Mouse (Mus musculus): Measurements from ENCODE around the gene Kpnb1. TPM values are rescaled to one million over a fixed set of nuclear protein-coding genes. Genes with fewer than 3 reads are reported as not detected.

Gene Kpnb1
- polyA plus RNA-seq, 2 experiments: 71.8 to 145 TPM

DNA sequence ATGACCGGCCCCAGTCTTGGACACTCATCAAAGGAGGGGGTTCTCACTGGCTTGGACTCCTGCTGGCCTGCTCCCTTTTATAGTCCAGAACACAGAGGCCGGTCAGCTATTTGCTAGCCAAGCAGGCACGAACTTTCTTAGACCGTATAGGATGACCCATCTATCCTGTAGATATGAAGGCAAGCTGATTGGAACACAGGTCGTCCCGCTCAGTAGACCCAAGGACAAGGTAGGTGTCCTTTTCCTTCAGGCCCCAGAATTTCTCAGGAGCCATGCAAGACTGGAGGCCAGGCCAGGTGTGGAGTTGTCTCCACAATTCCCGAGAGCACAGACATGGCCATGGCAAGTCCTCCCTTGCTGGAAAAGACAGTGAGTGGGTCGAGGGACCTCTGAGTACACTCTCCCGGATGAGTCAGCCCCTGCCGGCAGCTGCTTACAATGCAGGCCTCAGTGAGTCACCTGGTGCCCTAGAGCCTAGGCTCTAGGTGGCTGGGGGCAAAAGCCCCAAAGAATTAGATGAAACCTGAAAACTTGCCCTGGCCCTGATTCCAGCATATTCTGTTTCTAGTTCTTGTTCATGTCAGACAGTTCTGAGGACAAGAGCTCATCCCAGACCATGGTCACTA, 34.9 kb downstream of the Kpnb1 start:
- Histone ChIP-seq H3K9ac (ENCODE audit: low read depth, low read length, severe bottlenecking) (peak overlapping the region; percentile 0; the same call in 1 of the 2 replicates), H3K4me3 (replicated peaks; ENCODE audit: low read length) (no peak overlapping the region), H3K9me3 (ENCODE audit: control insufficient read depth, low read length) (no peaks in the 10 kb centered on the region), H3K4me1 (ENCODE audit: control insufficient read depth, insufficient read depth, low read length) (peaks cover 26% of the 10 kb centered on the region), H3K27me3 (ENCODE audit: control insufficient read depth, insufficient read depth, low read length) (no peaks in the 10 kb centered on the region), H3K4me2 (replicated peaks; ENCODE audit: low read depth, low read length, severe bottlenecking) (peak overlapping the region; percentile 88; the same call in 1 of the 2 replicates), H3K36me3 (ENCODE audit: control insufficient read depth, insufficient read depth, low read length) (peaks cover 24% of the 10 kb centered on the region), H3K27ac (replicated peaks; ENCODE audit: low read depth, low read length) (no peak overlapping the region)
- ATAC-seq (ENCODE audit: low FRiP score, low read depth): no peak
- WGBS: 23% methylated on average over 10 of the region's 10 CpGs
- no peak for TF ChIP-seq POLR2A (IDR thresholded peaks at IDR 0.05; ENCODE audit: borderline replicate concordance, extremely low read depth, insufficient read depth, insufficient read length)
- DNase-seq (ENCODE audit: low spot score): no peak

DNA sequence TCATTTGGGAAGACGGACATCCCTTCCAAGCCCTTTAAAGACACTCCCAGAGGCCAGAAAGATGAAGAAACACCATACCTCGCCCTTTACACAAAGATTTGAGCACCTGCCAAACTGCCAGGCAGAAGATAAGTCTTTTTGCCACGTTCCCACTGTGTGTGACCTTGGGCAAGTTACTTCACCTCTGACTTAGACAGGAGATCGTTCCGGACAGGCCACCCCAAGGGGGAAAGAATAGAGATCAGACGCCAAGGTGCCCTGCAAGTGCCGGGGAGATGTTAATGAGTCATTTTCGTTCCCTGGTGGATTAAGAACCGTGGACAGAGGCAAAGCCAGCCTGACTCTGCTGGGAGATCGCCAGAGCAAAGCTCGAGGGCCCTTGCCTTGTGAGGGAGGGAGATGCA, 35.7 kb downstream of the Kpnb1 start:
- peak overlapping the region; percentile 0; the same call in 1 of the 2 replicates for H3K9ac ChIP-seq (ENCODE audit: low read depth, low read length, severe bottlenecking)
- H3K36me3 ChIP-seq (ENCODE audit: control insufficient read depth, insufficient read depth, low read length): peaks cover 25% of the 10 kb centered on the region
- H3K4me2 ChIP-seq (replicated peaks; ENCODE audit: low read depth, low read length, severe bottlenecking): peak overlapping the region; percentile 88
- WGBS: 1% methylated on average over 11 of the region's 11 CpGs
- H3K27ac ChIP-seq (replicated peaks; ENCODE audit: low read depth, low read length): no peak overlapping the region
- no peaks in the 10 kb centered on the region for H3K27me3 ChIP-seq (ENCODE audit: control insufficient read depth, insufficient read depth, low read length)
- DNase-seq (ENCODE audit: low spot score) (peak; percentile 32), ATAC-seq (ENCODE audit: low FRiP score, low read depth) (no peak)
- TF ChIP-seq POLR2A (IDR thresholded peaks at IDR 0.05; ENCODE audit: borderline replicate concordance, extremely low read depth, insufficient read depth, insufficient read length): no peak
- H3K9me3 ChIP-seq (ENCODE audit: control insufficient read depth, low read length): no peaks in the 10 kb centered on the region
- H3K4me1 ChIP-seq (ENCODE audit: control insufficient read depth, insufficient read depth, low read length): peaks cover 26% of the 10 kb centered on the region
- peak overlapping the region; percentile 79 for H3K4me3 ChIP-seq (replicated peaks; ENCODE audit: low read length)

DNA sequence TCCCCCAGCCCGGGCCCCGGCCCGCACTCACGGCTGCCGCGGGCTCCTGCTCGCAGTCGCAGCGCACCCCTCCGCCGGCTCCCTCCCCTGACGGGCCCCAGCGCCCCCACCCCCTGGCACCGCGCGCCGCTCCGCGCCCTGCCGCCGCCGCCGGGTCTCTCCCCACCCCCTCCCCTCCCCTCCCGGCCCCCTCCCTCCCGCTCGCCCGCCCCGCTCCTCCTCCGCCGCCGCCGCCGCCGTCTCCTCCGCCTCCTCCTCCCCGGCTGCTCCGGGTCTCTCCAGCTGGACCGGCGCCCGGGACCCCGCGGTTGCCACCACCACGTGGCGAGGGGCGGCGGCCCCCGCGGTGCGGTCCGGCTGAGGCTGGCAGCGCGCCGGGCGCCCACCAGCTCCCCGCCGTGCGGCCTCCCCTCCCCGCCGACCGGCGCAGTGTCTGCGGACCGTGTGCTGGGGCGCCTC, 36.3 kb downstream of the Kpnb1 start, which contains the start of gene Tbkbp1:
Tbkbp1 (minus strand) TSS at position 153 of the 459 bp plus-strand sequence.
- peak within 1 kb of the TSS; percentile 90 for H3K9ac ChIP-seq (ENCODE audit: low read depth, low read length, severe bottlenecking)
- ATAC-seq (ENCODE audit: low FRiP score, low read depth): peak; percentile 13
- peaks cover 26% of the 10 kb centered on the region for H3K4me1 ChIP-seq (ENCODE audit: control insufficient read depth, insufficient read depth, low read length)
- peak within 1 kb of the TSS; percentile 88 for H3K4me2 ChIP-seq (replicated peaks; ENCODE audit: low read depth, low read length, severe bottlenecking)
- under 1% methylated on average over 22 of the region's 64 CpGs for WGBS
- DNase-seq (ENCODE audit: low spot score): peak; percentile 37
- peak within 1 kb of the TSS; percentile 79 for H3K4me3 ChIP-seq (replicated peaks; ENCODE audit: low read length)
- peaks cover 26% of the 10 kb centered on the region for H3K36me3 ChIP-seq (ENCODE audit: control insufficient read depth, insufficient read depth, low read length)
- no peaks in the 10 kb centered on the region for H3K9me3 ChIP-seq (ENCODE audit: control insufficient read depth, low read length)
- TF ChIP-seq POLR2A (IDR thresholded peaks at IDR 0.05; ENCODE audit: borderline replicate concordance, extremely low read depth, insufficient read depth, insufficient read length): no peak
- H3K27ac ChIP-seq (replicated peaks; ENCODE audit: low read depth, low read length): peak within 1 kb of the TSS; percentile 93
- H3K27me3 ChIP-seq (ENCODE audit: control insufficient read depth, insufficient read depth, low read length): no peaks in the 10 kb centered on the region

DNA sequence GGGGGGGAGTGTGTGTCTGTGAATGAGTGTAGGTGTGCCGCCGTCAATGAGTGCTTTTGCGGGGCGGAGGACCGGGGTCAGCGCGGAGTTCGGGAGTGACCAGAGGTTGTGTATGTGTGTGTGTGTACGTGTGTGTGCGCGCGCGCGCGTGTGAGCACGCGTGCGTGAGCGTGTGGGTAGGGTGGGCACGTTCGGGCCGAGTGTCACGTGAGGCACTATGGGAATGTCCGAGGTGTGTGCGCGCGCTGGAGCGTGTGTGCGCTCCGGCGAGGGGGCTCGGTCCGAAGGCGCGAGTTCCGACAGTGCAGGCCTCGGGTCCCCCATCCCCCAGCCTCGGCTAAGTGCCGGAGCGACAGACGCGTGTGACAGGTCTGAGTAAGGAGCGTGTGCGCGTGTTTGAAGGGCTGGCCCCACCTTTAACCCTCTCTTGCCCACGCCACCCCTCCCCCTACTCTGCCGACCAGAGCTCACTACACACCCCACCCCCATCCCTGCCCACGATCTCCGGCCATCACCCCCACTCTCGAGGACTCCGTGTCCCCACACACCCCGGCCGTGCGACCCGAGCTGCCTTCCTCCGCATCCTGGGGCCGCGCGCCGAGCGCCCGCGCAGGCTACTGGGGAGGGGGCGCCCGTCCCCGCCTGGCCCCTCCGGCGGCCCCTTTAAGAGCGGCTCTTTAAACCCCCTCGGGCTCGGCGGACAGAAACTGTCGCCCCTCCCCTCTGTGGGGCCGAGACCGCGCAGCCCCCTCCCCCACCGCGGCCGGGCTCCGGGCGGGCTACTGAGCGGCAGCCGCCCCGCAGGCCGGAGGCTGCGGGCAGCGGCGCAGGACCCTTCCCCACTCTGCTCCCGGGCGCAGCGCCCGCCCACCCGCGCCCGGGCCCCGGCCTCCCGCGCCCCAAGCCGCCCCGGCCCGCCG, 37.0 kb downstream of the Kpnb1 start:
- Histone ChIP-seq H3K4me2 (replicated peaks; ENCODE audit: low read depth, low read length, severe bottlenecking) (peak overlapping the region; percentile 88), H3K9me3 (ENCODE audit: control insufficient read depth, low read length) (no peaks in the 10 kb centered on the region), H3K4me3 (replicated peaks; ENCODE audit: low read length) (peak overlapping the region; percentile 79), H3K27me3 (ENCODE audit: control insufficient read depth, insufficient read depth, low read length) (no peaks in the 10 kb centered on the region), H3K9ac (ENCODE audit: low read depth, low read length, severe bottlenecking) (peak overlapping the region; percentile 90), H3K36me3 (ENCODE audit: control insufficient read depth, insufficient read depth, low read length) (peaks cover 29% of the 10 kb centered on the region), H3K4me1 (ENCODE audit: control insufficient read depth, insufficient read depth, low read length) (peaks cover 26% of the 10 kb centered on the region), H3K27ac (replicated peaks; ENCODE audit: low read depth, low read length) (peak overlapping the region; percentile 93)
- peak; percentile 77 for ATAC-seq (ENCODE audit: low FRiP score, low read depth)
- peak; percentile 73 for DNase-seq (ENCODE audit: low spot score)
- 0 out of 2 replicates have a peak, but pooled peaks have one; percentile 37 for TF ChIP-seq POLR2A (IDR thresholded peaks at IDR 0.05; ENCODE audit: borderline replicate concordance, extremely low read depth, insufficient read depth, insufficient read length)
- 2% methylated on average over 46 of the region's 102 CpGs for WGBS

DNA sequence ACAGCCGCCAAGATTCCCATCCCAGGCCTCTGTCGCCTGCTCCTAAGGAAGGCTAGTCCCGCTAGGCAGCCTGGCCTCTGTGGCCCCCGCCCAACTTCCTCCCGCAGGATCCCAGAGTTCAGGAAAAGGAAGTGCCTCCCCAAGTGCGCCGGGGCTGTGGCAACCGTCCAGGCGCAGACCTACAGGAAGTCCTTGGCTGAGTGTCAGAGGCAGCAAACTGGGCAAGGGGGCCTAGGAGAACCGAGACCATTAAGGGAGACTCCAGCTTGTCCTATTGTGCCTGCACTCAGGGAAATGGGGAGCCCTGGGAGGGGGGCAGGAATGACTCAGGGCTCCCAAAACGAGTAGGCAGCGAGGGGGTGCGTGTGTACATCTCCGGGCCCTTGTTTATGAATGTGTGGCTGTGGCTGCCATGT, 37.7 kb downstream of the Kpnb1 start:
- Histone ChIP-seq H3K9me3 (ENCODE audit: control insufficient read depth, low read length) (no peaks in the 10 kb centered on the region), H3K4me2 (replicated peaks; ENCODE audit: low read depth, low read length, severe bottlenecking) (peak overlapping the region; percentile 88), H3K27me3 (ENCODE audit: control insufficient read depth, insufficient read depth, low read length) (no peaks in the 10 kb centered on the region), H3K27ac (replicated peaks; ENCODE audit: low read depth, low read length) (peak overlapping the region; percentile 93), H3K36me3 (ENCODE audit: control insufficient read depth, insufficient read depth, low read length) (peaks cover 36% of the 10 kb centered on the region), H3K4me3 (replicated peaks; ENCODE audit: low read length) (peak overlapping the region; percentile 79), H3K4me1 (ENCODE audit: control insufficient read depth, insufficient read depth, low read length) (peaks cover 26% of the 10 kb centered on the region), H3K9ac (ENCODE audit: low read depth, low read length, severe bottlenecking) (peak overlapping the region; percentile 90)
- WGBS: 0% methylated on average over 14 of the region's 14 CpGs
- peak; percentile 60 for DNase-seq (ENCODE audit: low spot score)
- TF ChIP-seq POLR2A (IDR thresholded peaks at IDR 0.05; ENCODE audit: borderline replicate concordance, extremely low read depth, insufficient read depth, insufficient read length): no peak
- peak; percentile 8; the same call in 1 of the 2 replicates for ATAC-seq (ENCODE audit: low FRiP score, low read depth)
